Mouse (Mus musculus) granulocyte monocyte progenitor cell, adult 5-6 weeks (primary cell): ENCODE results near the gene Naaladl1. TPM values are rescaled to one million over a fixed set of nuclear protein-coding genes. Genes with fewer than 3 reads are reported as not detected.
"Not testable (repeated sequence)": the region's sequence is repeated elsewhere in the genome, so short reads cannot be mapped to it uniquely, and the experiment has no call there.

Experiments used
- ATAC-seq: replicated peaks from 2 replicates; pipeline ENCODE4 v1.8.0; 2016; ENCODE audit warnings: mild to moderate bottlenecking, moderate TSS enrichment, inconsistent platforms; ENCODE audit not compliant: poor library complexity, severe bottlenecking
- total RNA-seq, 2 experiments: library from RNA; stranded (forward) in 1 of 2; stranded (reverse) in 1 of 2; fragments of 200-712, 200-1000 nt in 1 of 2; fragments of >200 nt in 1 of 2; fragmentation: Nextera tagmentation in 1 of 2; gene quantifications; 2 replicates each; pipeline ENCODE4 v1.2.3; 2014 to 2017

Naaladl1 gene
- total RNA-seq, 2 experiments from 2014 or later, result 1.1 TPM; not detected in 1

- no peak for ATAC-seq
Measured at GRCm38 (mm10) chr19:6126789-6127580, 21.4 kb downstream of the Naaladl1 start.

DNA sequence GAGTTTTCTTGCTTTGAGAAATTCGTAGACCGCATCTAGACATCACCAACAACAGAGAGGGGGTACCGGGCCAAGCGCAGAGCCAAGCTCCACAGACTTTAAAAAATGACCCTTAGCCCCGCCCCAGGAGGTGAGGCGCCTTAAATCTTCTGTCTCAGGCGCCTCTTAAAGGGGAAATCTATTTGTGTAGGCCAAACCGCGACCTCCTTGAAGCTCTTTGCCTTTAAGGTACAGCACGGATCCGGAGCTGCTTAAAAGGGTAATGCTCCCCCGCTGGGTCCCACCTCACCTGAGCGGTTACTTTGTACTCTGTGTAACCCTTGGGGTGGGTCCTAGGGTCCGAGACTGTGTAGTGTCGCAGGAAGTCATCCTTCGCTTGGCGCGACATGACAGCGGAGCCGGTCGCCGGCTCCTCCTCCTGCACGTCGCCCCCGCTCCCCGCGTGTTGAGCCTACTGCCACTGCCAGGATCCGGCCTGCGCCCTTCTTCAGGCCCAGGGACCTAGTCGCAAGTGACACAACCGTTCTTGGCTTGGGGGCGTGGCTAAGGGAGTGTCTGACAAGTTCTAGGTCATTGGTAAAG is 22.3 kb downstream of the Naaladl1 start, which contains the start of gene Snx15:
TSS of gene Snx15 (minus strand) at position 545 of the 582 bp plus-strand sequence.
- peak; percentile 92 for ATAC-seq

GRCm38 (mm10) chr19:6130414-6131128 is 25.0 kb downstream of the Naaladl1 start:
- ATAC-seq, result not testable (repeated sequence)

DNA sequence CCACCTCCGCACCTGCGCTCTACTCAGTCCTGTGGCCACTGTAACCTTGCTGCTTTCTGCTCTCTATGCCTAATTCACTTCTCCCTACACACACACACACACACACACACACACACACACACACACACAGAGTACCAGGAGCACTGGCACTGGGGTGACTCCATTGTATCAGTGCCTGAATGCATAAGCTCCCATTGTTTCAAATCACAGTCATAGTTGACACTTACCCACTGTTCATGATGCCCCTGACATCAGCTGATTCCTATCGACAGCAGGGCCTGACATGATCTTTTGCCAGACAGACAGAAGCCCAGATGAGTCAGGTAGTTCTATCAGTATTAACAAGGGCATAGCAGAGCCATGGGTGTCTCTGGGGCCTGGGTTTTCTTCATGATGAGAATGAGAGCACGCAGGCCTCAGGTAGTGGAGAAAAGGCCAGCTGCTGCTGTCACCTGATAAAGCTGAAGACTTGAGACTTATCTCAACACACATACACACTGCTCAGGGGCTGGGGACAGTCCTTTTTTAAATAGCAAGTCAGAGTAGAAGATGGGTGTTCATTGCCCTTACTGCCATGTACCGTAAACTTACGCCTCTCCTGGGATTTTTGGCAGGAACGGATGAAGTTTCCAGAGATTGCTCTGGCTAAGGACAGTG is 26.7 kb downstream of the Naaladl1 start:
- no peak for ATAC-seq

- not testable (repeated sequence) for ATAC-seq
Measured at GRCm38 (mm10) chr19:6133197-6133596, 27.6 kb downstream of the Naaladl1 start.

GRCm38 (mm10) chr19:6136397-6136796 is 30.8 kb downstream of the Naaladl1 start:
- no peak for ATAC-seq

DNA sequence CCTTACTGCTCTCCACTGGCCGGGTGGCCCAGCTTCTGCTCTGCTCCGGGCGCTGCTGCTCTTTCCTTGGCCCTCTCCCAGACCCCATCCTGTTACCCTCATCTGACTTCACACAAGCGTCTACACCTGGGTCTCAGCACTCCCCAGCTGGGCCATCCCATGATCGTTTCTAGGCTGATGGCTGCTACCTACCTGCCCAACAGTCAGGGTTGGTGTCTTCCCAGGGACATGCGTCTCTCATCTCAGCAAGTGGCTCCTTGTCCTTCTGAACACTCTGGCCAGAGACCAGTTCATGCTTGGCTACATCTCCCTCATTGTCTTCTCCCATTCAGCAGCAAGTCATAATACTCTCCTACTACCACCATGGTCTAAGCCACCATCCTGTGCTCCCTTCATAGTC is 34.1 kb downstream of the Naaladl1 start:
- ATAC-seq, result no peak

- ATAC-seq, result peak; percentile 33; the same call in 1 of the 2 replicates
Measured at GRCm38 (mm10) chr19:6140374-6140677, 34.7 kb downstream of the Naaladl1 start.

GRCm38 (mm10) chr19:6140678-6141393 is 35.3 kb downstream of the Naaladl1 start, which contains the start of gene Batf2:
Gene Batf2, plus strand, starts transcription at chr19:6140983.
- ATAC-seq, result peak; percentile 79

- peak; percentile 71 for ATAC-seq
Measured at GRCm38 (mm10) chr19:6141394-6141749, 35.8 kb downstream of the Naaladl1 start, which contains the start of gene Arl2. Gene Arl2, minus strand, starts transcription at chr19:6141548.

- no peak for ATAC-seq
Measured at GRCm38 (mm10) chr19:6144842-6145241, 39.3 kb downstream of the Naaladl1 start.

DNA sequence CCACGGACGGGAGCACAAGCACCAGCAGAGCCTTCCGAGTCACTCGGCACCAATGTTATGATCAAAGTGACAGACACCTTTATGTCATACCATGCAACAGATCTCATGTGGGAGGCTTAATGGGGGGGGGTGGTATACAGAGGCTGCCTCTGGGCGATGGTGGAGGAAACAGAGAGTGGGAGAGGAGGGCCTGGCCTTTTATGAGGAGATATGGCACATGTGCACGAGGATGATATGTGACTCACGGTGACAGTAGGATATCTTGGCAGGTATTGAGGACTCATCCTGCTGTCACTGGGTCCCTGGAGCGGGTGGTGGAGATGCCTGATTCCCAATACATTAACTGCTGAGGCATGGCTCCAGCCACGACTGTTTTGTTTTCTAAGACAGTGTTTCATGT is 49.6 kb downstream of the Naaladl1 start:
- ATAC-seq, result no peak

GRCm38 (mm10) chr19:6156372-6156771 is 50.8 kb downstream of the Naaladl1 start:
- no peak for ATAC-seq

- ATAC-seq, result peak; percentile 94
Measured at GRCm38 (mm10) chr19:6157220-6157619, 51.6 kb downstream of the Naaladl1 start.

DNA sequence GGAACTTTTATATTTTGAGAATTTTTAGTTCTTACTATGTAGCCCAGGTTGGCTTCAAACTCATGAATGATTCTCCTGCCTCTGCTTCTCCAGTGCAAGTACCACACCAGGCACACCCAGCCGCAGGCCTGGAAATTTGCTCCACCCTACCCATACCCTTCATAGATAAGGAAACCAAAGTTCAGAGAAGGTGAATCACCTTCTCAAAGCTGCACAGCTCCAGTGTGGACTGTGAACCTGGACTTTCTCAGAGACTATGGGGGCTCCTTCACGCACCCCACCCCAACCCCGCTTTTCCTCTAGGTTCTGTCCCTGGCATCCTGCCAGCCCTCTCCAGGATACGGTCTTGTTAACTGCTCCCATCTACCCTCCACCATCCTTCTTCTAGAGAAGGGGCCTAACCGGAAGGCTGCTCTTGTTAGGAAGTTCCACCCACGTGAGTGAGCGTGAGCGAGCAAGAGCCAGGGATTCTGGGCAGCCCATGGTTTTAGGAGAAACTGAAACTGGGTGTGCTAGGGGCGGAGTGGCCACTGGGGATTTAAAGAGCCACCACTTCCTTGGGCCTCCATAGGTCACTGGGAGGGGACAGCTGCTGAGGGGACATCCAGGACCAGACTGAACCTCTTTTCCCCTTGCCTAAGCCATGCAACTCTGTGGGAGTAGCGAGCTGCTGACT is 58.4 kb downstream of the Naaladl1 start:
- ATAC-seq, result peak; percentile 50
